Mouse (Mus musculus): Measurements from ENCODE around the gene Med23. TPM values are rescaled to one million over a fixed set of nuclear protein-coding genes. Genes with fewer than 3 reads are reported as not detected.

Gene Med23
- polyA plus RNA-seq, 1 experiment from 2014 or later: 5.9 TPM

- peaks cover 4% of the 10 kb centered on the region; the same call in 1 of the 2 replicates for H3K27me3 ChIP-seq
- H3K9me3 ChIP-seq (replicated peaks): no peaks in the 10 kb centered on the region
- H3K36me3 ChIP-seq: no peaks in the 10 kb centered on the region
- H3K9ac ChIP-seq: no peak overlapping the region
- 46% methylated on average over 13 of the region's 15 CpGs for WGBS (ENCODE audit: insufficient replicate concordance)
- ATAC-seq (ENCODE audit: low read depth) (no peak), DNase-seq (no peak)
- no peak overlapping the region for H3K4me2 ChIP-seq
- H3K4me1 ChIP-seq (replicated peaks): peaks cover 56% of the 10 kb centered on the region
- H3K27ac ChIP-seq: no peak overlapping the region
- H3K4me3 ChIP-seq (replicated peaks): no peak overlapping the region
These were observed 38.2 kb upstream of the Med23 start for GRCm38 (mm10) chr10:24831377-24832095.

DNA sequence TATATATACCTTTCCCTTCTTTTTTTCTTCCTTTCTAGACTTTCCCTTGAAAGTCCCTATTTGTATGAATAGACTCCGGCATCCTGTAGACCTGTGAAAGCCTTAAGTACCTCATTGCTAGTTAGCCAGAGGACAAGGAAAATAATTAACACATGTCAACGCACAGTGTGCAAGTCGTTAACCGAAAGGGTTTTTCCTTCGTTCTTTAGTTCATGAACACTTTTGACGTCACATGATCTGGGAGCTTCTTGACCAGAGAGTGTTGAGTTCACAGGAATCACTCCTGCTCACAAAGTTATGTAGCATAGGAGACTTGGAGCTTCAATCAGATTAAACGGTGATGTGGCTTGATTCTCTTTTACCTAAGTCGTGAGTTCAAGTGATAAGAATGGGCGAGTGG, 37.5 kb upstream of the Med23 start:
- no peak for DNase-seq
- ATAC-seq (ENCODE audit: low read depth): no peak
- Histone ChIP-seq H3K36me3 (no peaks in the 10 kb centered on the region), H3K9me3 (replicated peaks) (no peaks in the 10 kb centered on the region), H3K27me3 (peaks cover 4% of the 10 kb centered on the region; the same call in 1 of the 2 replicates), H3K27ac (no peak overlapping the region), H3K9ac (no peak overlapping the region), H3K4me3 (replicated peaks) (no peak overlapping the region), H3K4me1 (replicated peaks) (peaks cover 50% of the 10 kb centered on the region), H3K4me2 (no peak overlapping the region)
- 79% methylated on average over 9 of the region's 9 CpGs for WGBS (ENCODE audit: insufficient replicate concordance)

GRCm38 (mm10) chr10:24834634-24835371, 35.0 kb upstream of the Med23 start:
- WGBS (ENCODE audit: insufficient replicate concordance): 42% methylated on average over 4 of the region's 4 CpGs
- peaks cover 27% of the 10 kb centered on the region for H3K4me1 ChIP-seq (replicated peaks)
- DNase-seq: no peak

GRCm38 (mm10) chr10:24835702-24836342, 34.0 kb upstream of the Med23 start:
- DNase-seq (no peak), ATAC-seq (ENCODE audit: low read depth) (no peak)
- peak overlapping the region; percentile 33 for H3K4me2 ChIP-seq
- H3K27me3 ChIP-seq: peaks cover 4% of the 10 kb centered on the region; the same call in 1 of the 2 replicates
- peak overlapping the region; percentile 12; the same call in 1 of the 2 replicates for H3K4me3 ChIP-seq (replicated peaks)
- H3K4me1 ChIP-seq (replicated peaks): peaks cover 21% of the 10 kb centered on the region
- 48% methylated on average over 12 of the region's 12 CpGs for WGBS (ENCODE audit: insufficient replicate concordance)
- no peaks in the 10 kb centered on the region for H3K36me3 ChIP-seq
- no peaks in the 10 kb centered on the region for H3K9me3 ChIP-seq (replicated peaks)
- 0 out of 2 replicates have a peak overlapping the region, but pooled peaks have one; percentile 39 for H3K27ac ChIP-seq
- H3K9ac ChIP-seq: no peak overlapping the region

More at GRCm38 (mm10) chr10:24834634-24835371, 35.0 kb upstream of the Med23 start:
- Histone ChIP-seq H3K27ac (no peak overlapping the region), H3K36me3 (no peaks in the 10 kb centered on the region), H3K9ac (no peak overlapping the region), H3K27me3 (peaks cover 4% of the 10 kb centered on the region; the same call in 1 of the 2 replicates), H3K9me3 (replicated peaks) (no peaks in the 10 kb centered on the region), H3K4me3 (replicated peaks) (no peak overlapping the region), H3K4me2 (no peak overlapping the region)
- ATAC-seq (ENCODE audit: low read depth): no peak

GRCm38 (mm10) chr10:24836366-24837038, 33.3 kb upstream of the Med23 start:
- Histone ChIP-seq H3K4me3 (replicated peaks) (no peak overlapping the region), H3K4me2 (no peak overlapping the region), H3K36me3 (no peaks in the 10 kb centered on the region), H3K27me3 (peaks cover 4% of the 10 kb centered on the region; the same call in 1 of the 2 replicates), H3K27ac (no peak overlapping the region), H3K4me1 (replicated peaks) (peaks cover 27% of the 10 kb centered on the region), H3K9ac (no peak overlapping the region), H3K9me3 (replicated peaks) (no peaks in the 10 kb centered on the region)
- DNase-seq: no peak
- WGBS (ENCODE audit: insufficient replicate concordance): 66% methylated on average over 4 of the region's 4 CpGs
- no peak for ATAC-seq (ENCODE audit: low read depth)

DNA sequence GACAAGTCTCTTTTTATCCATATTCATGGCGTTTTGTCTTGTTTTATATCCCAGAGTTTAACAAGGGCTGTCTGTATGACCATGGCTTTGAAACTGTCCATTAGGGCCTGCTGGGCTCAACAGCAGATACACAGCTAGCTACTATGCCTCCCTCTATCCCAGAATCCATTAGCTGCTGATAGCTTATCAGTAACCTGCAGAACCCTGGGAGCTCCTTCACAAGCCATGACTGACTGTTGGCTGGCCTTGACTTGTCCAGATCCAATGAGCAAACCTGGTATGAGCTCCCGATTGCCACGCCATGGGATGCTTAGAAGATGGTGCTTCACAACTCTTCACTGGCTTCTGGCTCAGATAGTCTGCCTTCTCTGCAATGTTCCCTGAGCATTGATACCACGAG, 29.0 kb upstream of the Med23 start:
- Histone ChIP-seq H3K27ac (no peak overlapping the region), H3K4me1 (replicated peaks) (peaks cover 20% of the 10 kb centered on the region), H3K4me2 (peak overlapping the region; percentile 17; the same call in 1 of the 2 replicates), H3K9ac (no peak overlapping the region), H3K27me3 (no peaks in the 10 kb centered on the region), H3K4me3 (replicated peaks) (no peak overlapping the region), H3K36me3 (no peaks in the 10 kb centered on the region), H3K9me3 (replicated peaks) (no peaks in the 10 kb centered on the region)
- 69% methylated on average over 4 of the region's 4 CpGs for WGBS (ENCODE audit: insufficient replicate concordance)
- DNase-seq: no peak
- ATAC-seq (ENCODE audit: low read depth): peak; percentile 92

DNA sequence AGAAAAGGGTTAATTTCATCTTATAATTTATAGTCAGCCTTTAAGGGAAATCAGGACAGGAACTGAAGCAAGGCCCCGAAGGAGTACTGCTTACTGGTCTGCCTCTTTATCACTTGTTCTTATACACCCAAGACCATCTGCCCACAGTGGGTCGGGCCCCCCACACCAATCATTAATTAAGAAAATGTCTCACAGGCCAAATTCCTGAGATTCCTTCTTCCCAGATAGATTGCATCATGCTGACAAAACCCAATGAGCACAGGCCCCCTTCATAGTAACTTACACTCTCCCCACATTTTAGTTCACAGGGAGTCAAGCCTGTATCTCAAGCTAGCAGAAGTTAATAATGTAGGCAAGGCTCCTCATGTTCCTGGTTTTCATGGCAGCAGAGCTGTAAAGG, 27.8 kb upstream of the Med23 start:
- Histone ChIP-seq H3K27me3 (no peaks in the 10 kb centered on the region), H3K4me2 (no peak overlapping the region), H3K4me1 (replicated peaks) (peaks cover 14% of the 10 kb centered on the region), H3K9me3 (replicated peaks) (no peaks in the 10 kb centered on the region), H3K4me3 (replicated peaks) (no peak overlapping the region), H3K27ac (no peak overlapping the region), H3K9ac (no peak overlapping the region), H3K36me3 (no peaks in the 10 kb centered on the region)
- DNase-seq: no peak
- 57% methylated on average over 2 of the region's 2 CpGs for WGBS (ENCODE audit: insufficient replicate concordance)
- no peak for ATAC-seq (ENCODE audit: low read depth)

DNA sequence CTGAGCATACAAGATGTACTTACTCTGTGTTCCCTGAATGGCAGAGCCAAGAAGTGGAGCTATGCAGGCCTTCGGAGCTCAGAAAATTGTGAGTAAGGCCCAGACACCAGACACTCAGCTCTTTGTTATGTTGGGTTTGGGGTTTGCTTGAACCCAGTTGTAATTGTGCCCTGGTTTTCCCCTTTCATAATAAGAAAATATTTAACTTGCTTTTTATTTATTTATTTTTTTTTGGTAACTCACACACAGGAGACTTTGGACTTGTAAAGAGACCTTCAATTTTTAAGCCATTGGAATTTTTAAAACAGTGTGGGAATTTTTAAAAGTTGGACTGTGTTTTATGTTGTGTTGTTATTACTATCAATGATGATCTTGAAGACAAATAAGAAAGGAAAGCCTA, 27.1 kb upstream of the Med23 start, which contains the start of gene Enpp3:
Enpp3 (minus strand) TSS at position 148 of the 400 bp plus-strand sequence.
- H3K4me1 ChIP-seq (replicated peaks): peaks cover 14% of the 10 kb centered on the region
- no peaks in the 10 kb centered on the region for H3K27me3 ChIP-seq
- WGBS (ENCODE audit: insufficient replicate concordance): 81% methylated on average over 1 of the region's 1 CpGs
- no peaks in the 10 kb centered on the region for H3K9me3 ChIP-seq (replicated peaks)
- no peak within 1 kb of the TSS for H3K4me2 ChIP-seq
- no peaks in the 10 kb centered on the region for H3K36me3 ChIP-seq
- ATAC-seq (ENCODE audit: low read depth): no peak
- no peak within 1 kb of the TSS for H3K9ac ChIP-seq
- no peak for DNase-seq
- H3K27ac ChIP-seq: no peak within 1 kb of the TSS
- no peak within 1 kb of the TSS for H3K4me3 ChIP-seq (replicated peaks)

GRCm38 (mm10) chr10:24863146-24863545, 6.6 kb upstream of the Med23 start:
- 73% methylated on average over 2 of the region's 2 CpGs for WGBS (ENCODE audit: insufficient replicate concordance)
- H3K9me3 ChIP-seq (replicated peaks): no peaks in the 10 kb centered on the region
- no peaks in the 10 kb centered on the region; the same call in 1 of the 2 replicates for H3K4me1 ChIP-seq (replicated peaks)
- H3K4me3 ChIP-seq (replicated peaks): no peak overlapping the region
- no peak for DNase-seq
- no peak overlapping the region for H3K4me2 ChIP-seq
- no peaks in the 10 kb centered on the region for H3K27me3 ChIP-seq
- no peak overlapping the region for H3K27ac ChIP-seq
- ATAC-seq (ENCODE audit: low read depth): no peak
- H3K36me3 ChIP-seq: no peaks in the 10 kb centered on the region
- no peak overlapping the region for H3K9ac ChIP-seq

DNA sequence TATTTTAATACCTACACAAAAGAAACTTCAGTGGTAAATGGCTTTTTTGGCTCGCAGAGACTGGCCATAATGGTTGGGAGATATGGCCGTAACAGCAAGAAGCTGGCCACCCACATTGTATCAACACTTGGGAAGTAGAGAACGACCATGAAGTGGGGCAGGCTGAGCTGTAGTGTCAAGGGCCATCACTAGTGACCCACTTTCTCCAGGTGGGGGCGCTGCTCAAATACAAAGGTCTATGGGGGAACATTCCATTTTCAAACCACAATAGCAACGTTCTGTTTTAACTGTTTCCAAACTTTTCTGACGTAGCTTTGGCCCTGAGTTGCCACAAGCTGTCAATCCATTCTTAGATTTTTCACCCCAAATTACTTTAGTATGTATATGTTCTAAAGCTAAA, 5.4 kb upstream of the Med23 start:
- H3K9me3 ChIP-seq (replicated peaks): no peaks in the 10 kb centered on the region
- H3K4me1 ChIP-seq (replicated peaks): no peaks in the 10 kb centered on the region; the same call in 1 of the 2 replicates
- no peak overlapping the region for H3K4me2 ChIP-seq
- H3K27ac ChIP-seq: no peak overlapping the region
- H3K4me3 ChIP-seq (replicated peaks): no peak overlapping the region
- H3K36me3 ChIP-seq: no peaks in the 10 kb centered on the region
- no peaks in the 10 kb centered on the region for H3K27me3 ChIP-seq
- WGBS (ENCODE audit: insufficient replicate concordance): 56% methylated on average over 6 of the region's 6 CpGs
- DNase-seq (no peak), ATAC-seq (ENCODE audit: low read depth) (no peak)
- H3K9ac ChIP-seq: no peak overlapping the region

DNA sequence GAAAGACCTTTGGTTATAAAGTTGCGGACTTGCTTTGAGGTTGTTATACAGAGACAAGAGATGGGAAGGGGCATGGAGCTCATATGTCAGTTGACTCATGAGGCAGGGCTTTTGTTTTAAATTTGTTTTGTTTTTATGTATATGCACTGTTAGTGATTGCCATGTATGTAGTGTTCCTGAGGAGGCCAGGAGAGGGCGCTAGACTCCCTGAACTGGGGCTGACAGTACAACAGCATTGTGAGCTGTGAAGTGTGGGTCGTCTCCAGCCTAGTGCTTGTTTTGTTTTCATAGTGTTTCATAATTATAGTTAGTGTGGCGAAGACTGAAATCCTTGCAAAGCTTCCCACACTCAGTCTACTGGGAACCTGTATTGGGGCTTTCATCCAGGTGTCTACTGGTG, 3.8 kb downstream of the Med23 start:
- Histone ChIP-seq H3K36me3 (peaks cover 59% of the 10 kb centered on the region), H3K27ac (no peak overlapping the region), H3K27me3 (no peaks in the 10 kb centered on the region), H3K9me3 (replicated peaks) (no peaks in the 10 kb centered on the region), H3K9ac (no peak overlapping the region), H3K4me2 (no peak overlapping the region), H3K4me3 (replicated peaks) (no peak overlapping the region), H3K4me1 (replicated peaks) (peaks cover 3% of the 10 kb centered on the region)
- no peak for DNase-seq
- ATAC-seq (ENCODE audit: low read depth): no peak
- whole genome bisulfite sequencing (ENCODE audit: insufficient replicate concordance): 67% methylated on average over 4 of the region's 4 CpGs

Measured in liver, embryonic 13.5 days (tissue).